Mouse (Mus musculus) thymus, adult 2 months (tissue): ENCODE results near the gene C2cd6.

ENCODE experiments used
- CTCF ChIP-seq: fragments of 200-500 bp; IDR thresholded peaks from 2 replicates; pipeline ENCODE4 v1.5.1; 2012; ENCODE audit warnings: mild to moderate bottlenecking, control low read depth, low read length, moderate library complexity, borderline replicate concordance; ENCODE audit not compliant: control insufficient read depth, poor library complexity, insufficient read depth; ENCODE audit errors: extremely low read depth
- POLR2A ChIP-seq: fragments of 200-500 bp; IDR thresholded peaks from 2 replicates; pipeline ENCODE4 v1.6.1; 2012; ENCODE audit warnings: mild to moderate bottlenecking, low read length, control low read depth, moderate library complexity; ENCODE audit not compliant: control insufficient read depth, poor library complexity, insufficient read depth; ENCODE audit errors: extremely low read depth

- TF ChIP-seq CTCF (no peak), POLR2A (no peak)
Observed at GRCm38 (mm10) chr1:59067976-59068375, 26.7 kb downstream of the C2cd6 start.
